Mouse (Mus musculus) cerebellum, adult 2 months (tissue): Measurements from ENCODE around the gene Pawr. TPM values are rescaled to one million over a fixed set of nuclear protein-coding genes. Genes with fewer than 3 reads are reported as not detected.
"Not testable (repeated sequence)": the region's sequence is repeated elsewhere in the genome, so short reads cannot be mapped to it uniquely, and the experiment has no call there.

ENCODE experiments used
- DNase-seq, 2 experiments: peaks; one replicate each; pipeline ENCODE4 v3.0.0; 2021
- H3K27ac ChIP-seq: fragments of 200-500 bp; 2 replicates; pipeline ENCODE4 v1.5.1; 2012; ENCODE audit warnings: low read length, control low read depth, inconsistent platforms; ENCODE audit not compliant: insufficient read depth
- H3K27me3 ChIP-seq: fragments of 200-500 bp; 2 replicates; pipeline ENCODE4 v1.6.1; 2012; ENCODE audit warnings: inconsistent platforms, mild to moderate bottlenecking, low read length, moderate library complexity; ENCODE audit not compliant: control insufficient read depth, insufficient read depth
- H3K4me1 ChIP-seq: fragments of 200-500 bp; 2 replicates; pipeline ENCODE4 v1.6.1; 2011; ENCODE audit warnings: low read length; ENCODE audit not compliant: control insufficient read depth, insufficient read depth
- H3K4me3 ChIP-seq: fragments of 200-500 bp; replicated peaks from 2 replicates; pipeline ENCODE3; 2011; ENCODE audit warnings: mild to moderate bottlenecking, low read depth, low read length, control low read depth; ENCODE audit not compliant: insufficient read depth
- CTCF ChIP-seq: fragments of 200-500 bp; IDR thresholded peaks from 2 replicates; pipeline ENCODE4 v1.5.1; 2011; ENCODE audit warnings: low read depth, mild to moderate bottlenecking, control low read depth, low read length, moderate library complexity, borderline replicate concordance; ENCODE audit not compliant: insufficient read depth
- POLR2A ChIP-seq: fragments of 200-500 bp; IDR thresholded peaks from 2 replicates; pipeline ENCODE4 v1.6.1; 2011; ENCODE audit warnings: low read length, control low read depth, borderline replicate concordance; ENCODE audit not compliant: insufficient read depth
- WGBS: fragments of 180-500 bp; shearing (Covaris S2); methylation state at CpG from one replicate; pipeline ENCODE4 v1.1.7; 2018; 5-methylcytosine and 5-hydroxymethylcytosine counted together
- polyA plus RNA-seq: library from polyadenylated mRNA; depleted of rRNA; stranded (reverse); fragments of >200 nt; gene quantifications from 2 replicates; pipeline ENCODE4 v1.2.3, GENCODE M21; 2012

Pawr gene
- polyA plus RNA-seq, 1 experiment, result 1.3 TPM

DNA sequence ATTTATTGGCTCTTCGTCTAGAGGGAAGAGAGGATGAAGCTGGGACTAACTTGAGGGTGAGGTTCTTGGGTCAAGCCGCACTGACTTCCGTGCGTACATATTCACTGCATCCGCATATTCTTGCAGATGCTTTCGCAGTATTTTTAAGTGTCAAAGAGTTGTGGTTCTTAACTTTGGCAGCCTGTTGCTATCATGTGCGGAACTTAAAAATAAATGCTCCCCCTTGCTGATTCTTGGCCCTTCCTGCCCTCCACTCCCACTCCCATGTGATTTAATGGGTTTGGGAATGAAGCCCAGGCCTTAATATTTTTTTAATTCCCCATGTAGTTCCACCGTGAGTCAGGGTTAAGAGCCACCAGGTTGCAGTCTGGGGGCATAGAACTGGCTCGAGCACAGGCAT is 4.7 kb downstream of the Pawr start:
- H3K27ac ChIP-seq, result no peak overlapping the region
- H3K4me1 ChIP-seq, result no peaks in the 10 kb centered on the region
- H3K4me3 ChIP-seq, result no peak overlapping the region
- no peaks in the 10 kb centered on the region for H3K27me3 ChIP-seq
- DNase-seq, result no peak
- 79% methylated on average over 9 of the region's 9 CpGs for WGBS
- TF ChIP-seq CTCF (no peak), POLR2A (no peak)

DNA sequence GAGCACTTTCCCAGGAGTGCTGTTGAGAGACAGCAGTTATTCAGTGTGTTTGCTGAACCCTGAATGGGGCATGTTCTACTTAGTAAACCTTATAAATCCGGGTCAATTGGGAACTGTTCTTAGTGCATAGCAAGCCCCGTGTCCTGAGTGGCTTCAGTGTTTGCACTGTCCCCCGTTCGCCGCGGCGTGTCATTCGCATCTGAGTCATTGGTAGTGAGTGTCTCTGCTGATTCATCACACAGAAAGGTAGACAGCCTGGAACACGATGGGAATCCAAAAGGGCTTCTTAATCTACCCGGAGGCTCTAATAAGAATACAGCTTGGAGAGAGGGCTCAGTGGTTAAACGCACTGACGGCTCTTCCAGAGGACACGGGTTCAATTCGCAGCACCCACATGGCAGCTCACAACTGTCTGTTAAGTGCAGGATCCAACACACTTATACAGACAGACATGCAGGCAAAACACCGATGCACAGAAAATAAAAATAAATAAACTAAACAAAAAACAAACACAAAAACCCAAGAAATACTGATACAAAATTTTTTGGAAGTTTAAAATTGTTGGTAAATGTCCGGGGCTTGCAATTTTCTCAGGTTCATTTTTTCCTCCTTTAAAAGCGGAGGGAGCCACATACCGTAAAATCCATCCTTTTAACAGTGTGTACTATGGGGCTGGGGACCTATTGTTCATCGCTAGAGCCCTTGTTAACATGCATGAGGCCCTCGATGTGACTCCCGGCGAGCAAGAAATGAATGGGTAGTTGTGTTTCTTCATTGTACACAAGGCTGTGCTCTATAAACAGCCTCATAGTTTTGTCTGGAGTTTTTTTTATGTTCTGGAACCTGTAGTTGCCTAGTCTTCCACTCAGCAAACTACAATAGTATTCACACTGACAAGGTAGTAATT is 6.4 kb downstream of the Pawr start:
- Histone ChIP-seq H3K4me3 (no peak overlapping the region), H3K27me3 (no peaks in the 10 kb centered on the region), H3K4me1 (no peaks in the 10 kb centered on the region), H3K27ac (no peak overlapping the region)
- no peak for TF ChIP-seq CTCF
- no peak for TF ChIP-seq POLR2A
- WGBS, result 57% methylated on average over 22 of the region's 22 CpGs
- DNase-seq, result no peak

DNA sequence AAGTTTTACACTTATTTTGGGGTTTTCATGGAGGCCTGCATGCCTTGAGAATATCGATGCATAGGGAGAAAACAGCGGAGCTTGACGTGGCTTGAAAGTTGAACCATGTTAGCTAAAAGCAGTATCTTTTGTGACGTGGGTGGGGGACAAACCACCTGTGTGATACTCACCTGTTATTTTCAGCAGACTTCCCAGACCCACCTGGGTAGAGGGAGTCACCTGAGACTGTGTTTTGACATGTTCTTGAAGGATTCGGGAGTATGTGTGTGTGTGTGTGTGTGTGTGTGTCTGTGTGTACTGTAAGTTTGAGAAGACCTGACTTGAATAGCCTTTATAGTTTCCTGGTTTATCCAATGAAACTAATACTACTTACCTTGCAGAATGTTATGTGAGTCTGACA is 7.2 kb downstream of the Pawr start:
- Histone ChIP-seq H3K4me3 (no peak overlapping the region), H3K27me3 (no peaks in the 10 kb centered on the region), H3K27ac (no peak overlapping the region), H3K4me1 (no peaks in the 10 kb centered on the region)
- TF ChIP-seq POLR2A, result no peak
- no peak for TF ChIP-seq CTCF
- WGBS, result 88% methylated on average over 5 of the region's 5 CpGs
- DNase-seq, result no peak

DNA sequence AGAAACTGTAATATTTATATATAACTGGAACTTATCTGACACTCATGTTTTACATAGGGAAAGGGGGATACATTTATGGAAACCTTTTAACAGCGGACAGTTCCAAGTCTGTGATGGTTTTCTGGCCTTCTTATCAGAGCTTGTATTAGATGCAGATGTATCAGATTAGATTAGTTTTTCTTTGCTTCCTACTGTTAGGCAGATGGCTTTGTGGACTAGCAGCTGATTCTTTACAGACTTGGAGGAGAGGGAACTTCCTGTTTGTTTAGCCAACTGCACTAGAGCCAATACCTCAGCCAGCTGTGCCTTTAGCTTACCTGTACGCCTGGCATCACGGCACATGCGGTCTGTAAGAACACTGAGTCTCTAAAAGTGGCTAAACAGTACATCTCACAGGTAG is 8.0 kb downstream of the Pawr start:
- Histone ChIP-seq H3K4me1 (no peaks in the 10 kb centered on the region), H3K4me3 (no peak overlapping the region), H3K27ac (no peak overlapping the region), H3K27me3 (no peaks in the 10 kb centered on the region)
- 86% methylated on average over 4 of the region's 4 CpGs for whole genome bisulfite sequencing
- DNase-seq, result no peak
- no peak for TF ChIP-seq CTCF
- no peak for TF ChIP-seq POLR2A

DNA sequence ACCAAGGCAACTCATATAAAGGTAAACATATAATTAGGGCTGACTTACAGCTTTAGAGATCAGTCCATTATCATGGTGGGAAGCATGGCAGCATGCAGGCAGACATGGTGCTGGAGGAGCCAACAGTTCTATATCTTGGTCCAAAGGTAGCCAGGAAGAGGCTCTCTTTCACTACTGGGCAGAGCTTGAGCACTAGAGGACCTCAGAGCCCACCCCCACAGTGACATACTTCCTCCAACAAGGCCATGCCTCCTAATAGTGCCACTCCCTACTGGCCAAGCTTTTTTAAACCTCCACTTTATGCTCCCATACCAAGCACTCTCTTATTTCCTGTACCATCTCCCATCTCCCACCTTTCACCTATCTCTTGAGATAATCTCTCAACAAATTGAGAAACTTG is 11.8 kb downstream of the Pawr start:
- H3K27ac ChIP-seq, result no peak overlapping the region
- TF ChIP-seq POLR2A (no peak), CTCF (no peak)
- no peaks in the 10 kb centered on the region for H3K27me3 ChIP-seq
- no peak overlapping the region for H3K4me3 ChIP-seq
- no peaks in the 10 kb centered on the region for H3K4me1 ChIP-seq
- no peak for DNase-seq

DNA sequence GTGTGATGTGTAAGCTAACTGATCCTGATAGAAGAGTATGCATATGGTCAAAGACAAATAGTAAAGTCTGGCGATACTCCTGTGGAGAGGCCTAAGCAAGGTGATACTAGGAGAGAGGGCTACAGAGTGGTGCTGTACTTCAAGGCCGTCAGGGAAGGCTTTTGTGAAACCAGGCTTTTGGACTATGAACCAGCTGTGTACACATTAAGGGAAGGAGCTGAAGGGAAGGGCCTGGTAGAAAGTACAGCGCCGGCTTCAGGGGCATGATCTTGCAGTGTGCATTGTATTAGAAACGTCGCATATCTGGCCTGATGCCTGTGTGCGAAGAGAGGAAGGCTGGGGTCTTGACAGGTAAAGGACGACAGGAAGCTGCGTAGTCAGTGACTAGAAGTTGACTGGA is 13.2 kb downstream of the Pawr start:
- no peak overlapping the region for H3K27ac ChIP-seq
- 93% methylated on average over 9 of the region's 9 CpGs for WGBS
- H3K27me3 ChIP-seq, result no peaks in the 10 kb centered on the region
- no peaks in the 10 kb centered on the region for H3K4me1 ChIP-seq
- no peak overlapping the region for H3K4me3 ChIP-seq
- TF ChIP-seq CTCF, result no peak
- TF ChIP-seq POLR2A, result no peak
- DNase-seq, result no peak

DNA sequence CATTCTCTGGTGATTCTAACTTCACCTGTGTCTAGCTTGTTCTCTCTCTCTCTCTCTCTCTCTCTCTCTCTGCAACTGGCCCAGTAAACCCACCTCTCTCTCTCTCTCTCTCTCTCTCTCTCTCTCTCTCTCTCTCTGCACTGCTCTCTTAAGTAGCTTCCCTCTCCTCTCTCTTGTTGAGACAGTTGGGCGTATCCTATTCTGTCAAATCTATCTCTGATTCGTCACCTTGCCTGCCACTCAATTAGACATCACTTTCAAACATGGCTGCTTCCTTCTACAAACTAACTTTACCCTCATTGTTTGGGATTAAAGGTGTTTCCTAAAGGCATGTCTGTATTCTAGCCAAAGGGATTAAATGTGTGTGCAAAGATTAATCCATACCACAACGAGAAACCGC is 14.4 kb downstream of the Pawr start:
- H3K27me3 ChIP-seq, H3K27ac ChIP-seq, DNase-seq, H3K4me3 ChIP-seq, H3K4me1 ChIP-seq: not testable (repeated sequence)
- WGBS, result 94% methylated on average over 4 of the region's 4 CpGs
